Mouse (Mus musculus): ENCODE measurements around the gene Golt1a. TPM values are rescaled to one million over a fixed set of nuclear protein-coding genes. Genes with fewer than 3 reads are reported as not detected.

The Golt1a gene
- polyA plus RNA-seq, 1 experiment, result not detected

GRCm38 (mm10) chr1:133328299-133328795 is 18.7 kb downstream of the Golt1a start:
- Histone ChIP-seq H3K4me3 (ENCODE audit: insufficient read depth, poor library complexity, severe bottlenecking) (no peak overlapping the region), H3K79me3 (ENCODE audit: low read depth) (no peaks in the 10 kb centered on the region), H3K79me2 (ENCODE audit: control insufficient read depth, insufficient read depth) (no peaks in the 10 kb centered on the region), H3K27me3 (ENCODE audit: control insufficient read depth, insufficient read depth, insufficient read length) (peaks cover 49% of the 10 kb centered on the region), H3K36me3 (ENCODE audit: control insufficient read depth, insufficient read depth) (no peaks in the 10 kb centered on the region), H3ac (ENCODE audit: control insufficient read depth, insufficient read length, low read depth) (no peak overlapping the region)
- TF ChIP-seq MAX (IDR thresholded peaks at IDR 0.05), result no peak
- TF ChIP-seq MYOD1 (IDR thresholded peaks at IDR 0.05; ENCODE audit: control insufficient read depth, insufficient read length, low read depth), result no peak
- no peak for TF ChIP-seq CEBPB (IDR thresholded peaks at IDR 0.05; ENCODE audit: low read depth)
- TF ChIP-seq MYOG (IDR thresholded peaks at IDR 0.05; ENCODE audit: control insufficient read depth, extremely low read depth, insufficient read length), result no peak
- TF ChIP-seq CTCF (IDR thresholded peaks at IDR 0.05; ENCODE audit: control insufficient read depth, insufficient read depth, insufficient read length), result no peak
- TF ChIP-seq USF1 (IDR thresholded peaks at IDR 0.05; ENCODE audit: low read depth), result no peak
- TF ChIP-seq FOSL1 (IDR thresholded peaks at IDR 0.05; ENCODE audit: insufficient read depth, low read length, poor library complexity, severe bottlenecking), result no peak

- H3K27me3 ChIP-seq (ENCODE audit: control insufficient read depth, insufficient read depth, insufficient read length), result peaks cover 47% of the 10 kb centered on the region
Measured at GRCm38 (mm10) chr1:133328896-133329637, 19.5 kb downstream of the Golt1a start.

GRCm38 (mm10) chr1:133329638-133329964 is 20.0 kb downstream of the Golt1a start:
- H3K4me3 ChIP-seq (ENCODE audit: insufficient read depth, poor library complexity, severe bottlenecking), result no peak overlapping the region

More at GRCm38 (mm10) chr1:133328896-133329637, 19.5 kb downstream of the Golt1a start:
- Histone ChIP-seq H3ac (ENCODE audit: control insufficient read depth, insufficient read length, low read depth) (no peak overlapping the region), H3K4me3 (ENCODE audit: insufficient read depth, poor library complexity, severe bottlenecking) (no peak overlapping the region), H3K36me3 (ENCODE audit: control insufficient read depth, insufficient read depth) (no peaks in the 10 kb centered on the region), H3K79me2 (ENCODE audit: control insufficient read depth, insufficient read depth) (no peaks in the 10 kb centered on the region), H3K79me3 (ENCODE audit: low read depth) (no peaks in the 10 kb centered on the region)
- TF ChIP-seq MYOD1 (IDR thresholded peaks at IDR 0.05; ENCODE audit: control insufficient read depth, insufficient read length, low read depth) (no peak), MYOG (IDR thresholded peaks at IDR 0.05; ENCODE audit: control insufficient read depth, extremely low read depth, insufficient read length) (no peak), USF1 (IDR thresholded peaks at IDR 0.05; ENCODE audit: low read depth) (no peak), CEBPB (IDR thresholded peaks at IDR 0.05; ENCODE audit: low read depth) (no peak), FOSL1 (IDR thresholded peaks at IDR 0.05; ENCODE audit: insufficient read depth, low read length, poor library complexity, severe bottlenecking) (no peak), CTCF (IDR thresholded peaks at IDR 0.05; ENCODE audit: control insufficient read depth, insufficient read depth, insufficient read length) (no peak), MAX (IDR thresholded peaks at IDR 0.05) (no peak)

GRCm38 (mm10) chr1:133331142-133331541 is 21.5 kb downstream of the Golt1a start:
- H3K36me3 ChIP-seq (ENCODE audit: control insufficient read depth, insufficient read depth), result no peaks in the 10 kb centered on the region

More at GRCm38 (mm10) chr1:133329638-133329964, 20.0 kb downstream of the Golt1a start:
- TF ChIP-seq CEBPB (IDR thresholded peaks at IDR 0.05; ENCODE audit: low read depth), result no peak
- no peaks in the 10 kb centered on the region for H3K79me3 ChIP-seq (ENCODE audit: low read depth)
- H3K36me3 ChIP-seq (ENCODE audit: control insufficient read depth, insufficient read depth), result no peaks in the 10 kb centered on the region
- H3K27me3 ChIP-seq (ENCODE audit: control insufficient read depth, insufficient read depth, insufficient read length), result peaks cover 46% of the 10 kb centered on the region
- no peak overlapping the region for H3ac ChIP-seq (ENCODE audit: control insufficient read depth, insufficient read length, low read depth)
- H3K79me2 ChIP-seq (ENCODE audit: control insufficient read depth, insufficient read depth), result no peaks in the 10 kb centered on the region

GRCm38 (mm10) chr1:133332656-133333430 is 23.2 kb downstream of the Golt1a start:
- H3K36me3 ChIP-seq (ENCODE audit: control insufficient read depth, insufficient read depth), result no peaks in the 10 kb centered on the region
- TF ChIP-seq CEBPB (IDR thresholded peaks at IDR 0.05; ENCODE audit: low read depth) (no peak), FOSL1 (IDR thresholded peaks at IDR 0.05; ENCODE audit: insufficient read depth, low read length, poor library complexity, severe bottlenecking) (no peak), MYOG (IDR thresholded peaks at IDR 0.05; ENCODE audit: control insufficient read depth, extremely low read depth, insufficient read length) (no peak), MAX (IDR thresholded peaks at IDR 0.05) (no peak), CTCF (IDR thresholded peaks at IDR 0.05; ENCODE audit: control insufficient read depth, insufficient read depth, insufficient read length) (no peak), USF1 (IDR thresholded peaks at IDR 0.05; ENCODE audit: low read depth) (no peak), MYOD1 (IDR thresholded peaks at IDR 0.05; ENCODE audit: control insufficient read depth, insufficient read length, low read depth) (no peak)
- H3K79me3 ChIP-seq (ENCODE audit: low read depth), result no peaks in the 10 kb centered on the region
- no peaks in the 10 kb centered on the region for H3K79me2 ChIP-seq (ENCODE audit: control insufficient read depth, insufficient read depth)
- no peak overlapping the region for H3ac ChIP-seq (ENCODE audit: control insufficient read depth, insufficient read length, low read depth)
- H3K4me3 ChIP-seq (ENCODE audit: insufficient read depth, poor library complexity, severe bottlenecking), result no peak overlapping the region
- H3K27me3 ChIP-seq (ENCODE audit: control insufficient read depth, insufficient read depth, insufficient read length), result peaks cover 44% of the 10 kb centered on the region

More at GRCm38 (mm10) chr1:133331142-133331541, 21.5 kb downstream of the Golt1a start:
- Histone ChIP-seq H3K4me3 (ENCODE audit: insufficient read depth, poor library complexity, severe bottlenecking) (no peak overlapping the region), H3K79me3 (ENCODE audit: low read depth) (no peaks in the 10 kb centered on the region), H3ac (ENCODE audit: control insufficient read depth, insufficient read length, low read depth) (no peak overlapping the region), H3K27me3 (ENCODE audit: control insufficient read depth, insufficient read depth, insufficient read length) (peaks cover 49% of the 10 kb centered on the region), H3K79me2 (ENCODE audit: control insufficient read depth, insufficient read depth) (no peaks in the 10 kb centered on the region)
- no peak for TF ChIP-seq MYOD1 (IDR thresholded peaks at IDR 0.05; ENCODE audit: control insufficient read depth, insufficient read length, low read depth)
